Mouse (Mus musculus): ENCODE measurements at regions not wholly inside any gene's neighbourhood (a gene's known extent, or its start where the extent isn't known, plus 50 kb on each side); places are given as distances from the start of the nearest gene placed in this dataset.

DNA sequence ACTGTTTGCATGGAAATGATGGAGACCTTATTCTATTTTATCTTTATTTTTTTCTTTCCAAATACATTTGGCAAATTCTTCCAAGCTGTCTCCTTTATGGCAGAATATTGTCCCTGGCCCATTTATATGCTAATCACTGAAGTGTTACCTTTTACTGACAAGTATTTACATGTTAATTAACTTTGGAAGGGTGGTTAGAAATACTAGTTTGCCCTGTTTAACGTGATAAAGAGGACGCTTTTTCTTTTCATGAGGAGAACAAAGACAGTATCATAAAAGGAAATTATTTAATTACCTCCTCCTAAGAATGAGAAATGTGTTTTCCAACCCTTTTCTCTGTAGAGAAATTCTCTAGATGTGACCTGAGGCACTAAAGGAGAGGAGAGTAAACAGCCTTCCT lies 491.4 kb upstream of the Fam92a start:
- H3K4me1 ChIP-seq (ENCODE audit: control insufficient read depth in 2 of 2, insufficient read depth in 2 of 2, low read length in 2 of 2, poor library complexity in 1 of 2): peaks cover 0 to 7% of the 10 kb centered on the region in 2 experiments; a peak in 2 of 4 replicates
- DNase-seq (ENCODE audit: low read depth, low spot score): peak; percentile 37
- no peaks in the 10 kb centered on the region for H3K9me3 ChIP-seq (ENCODE audit: control insufficient read depth, insufficient read depth, low read depth, low read length)
- H3K9ac ChIP-seq (ENCODE audit: insufficient read depth, low read depth, low read length, poor library complexity, severe bottlenecking): no peak overlapping the region
- no peak for TF ChIP-seq HCFC1 (IDR thresholded peaks at IDR 0.05; ENCODE audit: borderline replicate concordance, insufficient read depth, low read length)
- peak; percentile 63; the same call in 1 of the 2 replicates for TF ChIP-seq CHD2 (IDR thresholded peaks at IDR 0.05; ENCODE audit: low read depth, low read length)
- in situ Hi-C loops (cut with MboI; ENCODE audit: low sequenced_read_pairs in 2 of 2, unreplicated experiment in 2 of 2): no loop called here
- no peak overlapping the region for H3K4me3 ChIP-seq (ENCODE audit: insufficient read depth in 1 of 2, low read depth in 1 of 2, low read length in 2 of 2, poor library complexity in 1 of 2, severe bottlenecking in 1 of 2)
- H3K36me3 ChIP-seq (ENCODE audit: control insufficient read depth, insufficient read depth, low read length, poor library complexity, severe bottlenecking): no peaks in the 10 kb centered on the region
- H3K27ac ChIP-seq (ENCODE audit: insufficient read depth, low read depth, low read length, poor library complexity, severe bottlenecking): no peak overlapping the region

DNA sequence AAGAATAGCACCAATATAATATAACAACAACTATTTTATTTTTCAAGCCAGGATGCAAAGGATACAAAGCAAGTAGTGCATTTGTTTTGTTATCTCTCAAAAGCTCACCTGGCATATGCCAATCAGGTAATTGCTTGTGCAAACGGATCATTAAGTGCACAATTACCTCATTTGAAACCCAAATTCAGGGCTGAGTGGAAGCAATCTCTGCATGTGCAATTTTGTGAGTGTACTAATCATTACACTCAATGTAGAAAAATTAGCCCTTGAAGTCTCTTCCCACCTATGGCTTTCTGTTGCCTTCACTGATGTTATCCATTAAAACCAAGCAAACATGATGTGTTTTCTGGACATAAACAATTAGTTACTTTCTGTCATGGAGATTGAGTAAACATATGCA lies 490.9 kb upstream of the Fam92a start:
- DNase-seq (ENCODE audit: low read depth, low spot score): peak; percentile 12
- H3K36me3 ChIP-seq (ENCODE audit: control insufficient read depth, insufficient read depth, low read length, poor library complexity, severe bottlenecking): no peaks in the 10 kb centered on the region
- no peak for TF ChIP-seq CHD2 (IDR thresholded peaks at IDR 0.05; ENCODE audit: low read depth, low read length)
- TF ChIP-seq MAFK (IDR thresholded peaks at IDR 0.05; ENCODE audit: insufficient read depth, low read depth, low read length): no peak
- TF ChIP-seq HCFC1 (IDR thresholded peaks at IDR 0.05; ENCODE audit: borderline replicate concordance, insufficient read depth, low read length): no peak
- no peak for TF ChIP-seq ZC3H11A (IDR thresholded peaks at IDR 0.05; ENCODE audit: borderline replicate concordance, low read depth, low read length)
- TF ChIP-seq ZNF384 (IDR thresholded peaks at IDR 0.05; ENCODE audit: low read depth, low read length): no peak
- no peaks in the 10 kb centered on the region for H3K9me3 ChIP-seq (ENCODE audit: control insufficient read depth, insufficient read depth, low read depth, low read length)
- H3K4me1 ChIP-seq (ENCODE audit: control insufficient read depth in 2 of 2, insufficient read depth in 2 of 2, low read length in 2 of 2, poor library complexity in 1 of 2): peaks cover 0 to 7% of the 10 kb centered on the region in 2 experiments; a peak in 2 of 4 replicates
- no peak overlapping the region; the same call in 1 of the 2 replicates for H3K27ac ChIP-seq (ENCODE audit: insufficient read depth, low read depth, low read length, poor library complexity, severe bottlenecking)
- no peak overlapping the region for H3K9ac ChIP-seq (ENCODE audit: insufficient read depth, low read depth, low read length, poor library complexity, severe bottlenecking)
- no peak overlapping the region for H3K4me3 ChIP-seq (ENCODE audit: insufficient read depth in 1 of 2, low read depth in 1 of 2, low read length in 2 of 2, poor library complexity in 1 of 2, severe bottlenecking in 1 of 2)
- in situ Hi-C loops (cut with MboI; ENCODE audit: low sequenced_read_pairs in 2 of 2, unreplicated experiment in 2 of 2): no loop called here

DNA sequence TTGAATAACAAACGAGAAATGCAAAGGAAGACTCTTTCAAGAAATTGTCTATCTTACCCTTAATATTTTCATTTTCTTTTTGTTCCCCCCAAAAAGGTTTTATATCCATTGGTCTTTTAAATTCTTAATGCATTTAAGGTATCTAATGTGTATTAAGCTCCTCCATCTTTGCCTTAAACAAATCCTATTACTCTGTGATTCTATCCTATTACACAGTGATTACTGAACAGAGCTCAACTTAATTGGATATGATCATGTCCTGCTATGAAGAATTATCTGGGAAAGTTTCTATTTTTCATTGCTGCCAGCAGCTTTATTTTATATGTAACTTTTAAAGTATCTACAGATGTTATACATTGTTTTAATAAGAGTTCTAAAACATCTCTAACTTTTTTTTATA lies 487.3 kb upstream of the Fam92a start:
- Histone ChIP-seq H3K4me3 (ENCODE audit: insufficient read depth in 1 of 2, low read depth in 1 of 2, low read length in 2 of 2, poor library complexity in 1 of 2, severe bottlenecking in 1 of 2) (no peak overlapping the region), H3K4me1 (ENCODE audit: control insufficient read depth in 2 of 2, insufficient read depth in 2 of 2, low read length in 2 of 2, poor library complexity in 1 of 2) (peaks cover 5 to 6% of the 10 kb centered on the region in 2 experiments; a peak in 3 of 4 replicates), H3K27ac (ENCODE audit: insufficient read depth, low read depth, low read length, poor library complexity, severe bottlenecking) (no peak overlapping the region), H3K9me3 (ENCODE audit: control insufficient read depth, insufficient read depth, low read depth, low read length) (no peaks in the 10 kb centered on the region), H3K36me3 (ENCODE audit: control insufficient read depth, insufficient read depth, low read length, poor library complexity, severe bottlenecking) (no peaks in the 10 kb centered on the region), H3K9ac (ENCODE audit: insufficient read depth, low read depth, low read length, poor library complexity, severe bottlenecking) (no peak overlapping the region)
- in situ Hi-C loops (cut with MboI; ENCODE audit: low sequenced_read_pairs in 2 of 2, unreplicated experiment in 2 of 2): no loop called here
- TF ChIP-seq ZNF384 (IDR thresholded peaks at IDR 0.05; ENCODE audit: low read depth, low read length) (no peak), MAFK (IDR thresholded peaks at IDR 0.05; ENCODE audit: insufficient read depth, low read depth, low read length) (no peak), HCFC1 (IDR thresholded peaks at IDR 0.05; ENCODE audit: borderline replicate concordance, insufficient read depth, low read length) (no peak), ZC3H11A (IDR thresholded peaks at IDR 0.05; ENCODE audit: borderline replicate concordance, low read depth, low read length) (no peak), CHD2 (IDR thresholded peaks at IDR 0.05; ENCODE audit: low read depth, low read length) (no peak)
- DNase-seq (ENCODE audit: low read depth, low spot score): no peak

DNA sequence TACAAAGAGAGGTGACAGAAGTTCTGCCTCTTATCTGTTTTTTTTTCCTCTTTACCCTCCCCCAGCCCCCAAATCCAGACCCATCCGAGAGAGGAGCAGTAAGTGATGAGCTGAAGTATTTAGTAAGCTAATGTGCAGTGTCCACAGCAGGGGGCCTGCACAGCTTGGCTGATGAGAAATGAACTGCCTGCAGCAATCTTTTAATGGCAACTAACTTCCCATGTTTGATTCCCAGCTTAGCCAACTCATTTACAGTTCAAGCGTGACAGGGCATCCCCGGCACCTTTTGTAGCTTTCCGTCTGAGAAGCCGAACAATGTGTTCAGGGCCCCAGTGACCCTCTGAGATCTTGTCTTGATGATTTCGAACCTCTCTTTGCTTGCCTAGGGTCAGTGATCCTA lies 486.8 kb upstream of the Fam92a start:
- H3K9me3 ChIP-seq (ENCODE audit: control insufficient read depth, insufficient read depth, low read depth, low read length): no peaks in the 10 kb centered on the region
- no peak overlapping the region for H3K4me3 ChIP-seq (ENCODE audit: insufficient read depth in 1 of 2, low read depth in 1 of 2, low read length in 2 of 2, poor library complexity in 1 of 2, severe bottlenecking in 1 of 2)
- TF ChIP-seq ZC3H11A (IDR thresholded peaks at IDR 0.05; ENCODE audit: borderline replicate concordance, low read depth, low read length): no peak
- TF ChIP-seq CHD2 (IDR thresholded peaks at IDR 0.05; ENCODE audit: low read depth, low read length): no peak
- TF ChIP-seq HCFC1 (IDR thresholded peaks at IDR 0.05; ENCODE audit: borderline replicate concordance, insufficient read depth, low read length): no peak
- TF ChIP-seq MAFK (IDR thresholded peaks at IDR 0.05; ENCODE audit: insufficient read depth, low read depth, low read length): no peak
- TF ChIP-seq ZNF384 (IDR thresholded peaks at IDR 0.05; ENCODE audit: low read depth, low read length): no peak
- H3K27ac ChIP-seq (ENCODE audit: insufficient read depth, low read depth, low read length, poor library complexity, severe bottlenecking): no peak overlapping the region
- H3K9ac ChIP-seq (ENCODE audit: insufficient read depth, low read depth, low read length, poor library complexity, severe bottlenecking): no peak overlapping the region
- in situ Hi-C loops (cut with MboI; ENCODE audit: low sequenced_read_pairs in 2 of 2, unreplicated experiment in 2 of 2): no loop called here
- DNase-seq (ENCODE audit: low read depth, low spot score): no peak
- H3K4me1 ChIP-seq (ENCODE audit: control insufficient read depth in 2 of 2, insufficient read depth in 2 of 2, low read length in 2 of 2, poor library complexity in 1 of 2): peaks cover 1 to 5% of the 10 kb centered on the region in 2 experiments; a peak in 2 of 4 replicates
- no peaks in the 10 kb centered on the region for H3K36me3 ChIP-seq (ENCODE audit: control insufficient read depth, insufficient read depth, low read length, poor library complexity, severe bottlenecking)

DNA sequence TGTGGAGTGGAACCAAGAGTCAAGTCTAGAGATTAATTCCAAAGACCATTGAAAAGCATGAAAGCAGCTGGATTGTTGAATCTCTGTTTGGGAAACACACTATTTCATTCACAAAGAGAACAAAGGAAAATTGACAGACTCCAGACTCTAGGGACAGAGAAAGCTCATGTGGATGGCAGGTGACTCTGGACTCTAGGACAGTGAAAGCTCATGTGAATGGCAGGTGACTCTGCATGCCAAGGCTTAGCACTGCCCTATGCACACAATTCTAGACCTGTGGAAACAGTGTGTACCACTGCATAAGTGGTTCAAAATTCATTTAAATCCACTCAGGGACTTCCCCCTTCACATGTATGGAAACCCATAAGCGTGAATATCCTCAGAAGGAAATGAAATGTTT lies 486.0 kb upstream of the Fam92a start:
- Histone ChIP-seq H3K36me3 (ENCODE audit: control insufficient read depth, insufficient read depth, low read length, poor library complexity, severe bottlenecking) (no peaks in the 10 kb centered on the region), H3K9ac (ENCODE audit: insufficient read depth, low read depth, low read length, poor library complexity, severe bottlenecking) (no peak overlapping the region), H3K9me3 (ENCODE audit: control insufficient read depth, insufficient read depth, low read depth, low read length) (no peaks in the 10 kb centered on the region), H3K4me3 (ENCODE audit: insufficient read depth in 1 of 2, low read depth in 1 of 2, low read length in 2 of 2, poor library complexity in 1 of 2, severe bottlenecking in 1 of 2) (no peak overlapping the region), H3K4me1 (ENCODE audit: control insufficient read depth in 2 of 2, insufficient read depth in 2 of 2, low read length in 2 of 2, poor library complexity in 1 of 2) (peaks cover 0 to 5% of the 10 kb centered on the region in 2 experiments; a peak in 2 of 4 replicates), H3K27ac (ENCODE audit: insufficient read depth, low read depth, low read length, poor library complexity, severe bottlenecking) (no peak overlapping the region)
- no peak for DNase-seq (ENCODE audit: low read depth, low spot score)
- in situ Hi-C loops (cut with MboI; ENCODE audit: low sequenced_read_pairs in 2 of 2, unreplicated experiment in 2 of 2): no loop called here
- no peak for TF ChIP-seq MAFK (IDR thresholded peaks at IDR 0.05; ENCODE audit: insufficient read depth, low read depth, low read length)
- TF ChIP-seq ZNF384 (IDR thresholded peaks at IDR 0.05; ENCODE audit: low read depth, low read length): no peak
- TF ChIP-seq CHD2 (IDR thresholded peaks at IDR 0.05; ENCODE audit: low read depth, low read length): no peak
- no peak for TF ChIP-seq ZC3H11A (IDR thresholded peaks at IDR 0.05; ENCODE audit: borderline replicate concordance, low read depth, low read length)
- TF ChIP-seq HCFC1 (IDR thresholded peaks at IDR 0.05; ENCODE audit: borderline replicate concordance, insufficient read depth, low read length): no peak

Data from ES-E14 (cell line).